Mouse (Mus musculus) kidney, adult 8-10 months (tissue): ENCODE data around the gene Man1c1.

Experiments
- DNase-seq, 2 experiments: peaks; one replicate each; pipeline ENCODE4 v3.0.0; 2022

The Man1c1 gene

DNA sequence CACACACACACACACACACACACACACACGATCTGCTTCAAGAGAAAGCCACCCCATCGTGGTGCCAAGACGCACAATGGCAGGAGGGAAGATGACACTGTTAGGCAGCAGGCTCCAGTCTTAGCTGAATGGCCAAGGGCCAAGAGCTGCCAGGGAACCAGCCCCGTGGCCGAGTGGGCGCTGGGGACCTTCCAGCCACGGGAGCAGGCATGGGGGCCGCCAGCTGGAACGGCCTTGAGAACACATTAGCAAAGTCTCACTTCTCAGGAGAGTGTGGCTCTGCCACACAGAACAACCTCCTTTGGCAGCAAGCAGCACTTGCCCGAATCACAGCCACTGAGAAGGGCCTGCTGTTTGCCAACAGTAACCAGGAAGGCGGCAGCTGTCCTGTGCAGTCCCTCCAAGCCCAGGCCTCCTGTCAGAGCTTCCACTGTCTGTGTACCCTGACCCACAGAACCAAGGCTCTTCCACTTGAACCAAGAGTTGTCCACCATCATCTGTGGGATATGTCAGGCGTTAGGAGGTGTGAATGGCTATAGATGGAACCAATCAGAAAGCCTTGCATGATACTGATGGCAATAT is 30.1 kb downstream of the Man1c1 start:
- DNase-seq, result no peak

GRCm38 (mm10) chr4:134673151-134673550 is 30.9 kb downstream of the Man1c1 start:
- no peak for DNase-seq

DNA sequence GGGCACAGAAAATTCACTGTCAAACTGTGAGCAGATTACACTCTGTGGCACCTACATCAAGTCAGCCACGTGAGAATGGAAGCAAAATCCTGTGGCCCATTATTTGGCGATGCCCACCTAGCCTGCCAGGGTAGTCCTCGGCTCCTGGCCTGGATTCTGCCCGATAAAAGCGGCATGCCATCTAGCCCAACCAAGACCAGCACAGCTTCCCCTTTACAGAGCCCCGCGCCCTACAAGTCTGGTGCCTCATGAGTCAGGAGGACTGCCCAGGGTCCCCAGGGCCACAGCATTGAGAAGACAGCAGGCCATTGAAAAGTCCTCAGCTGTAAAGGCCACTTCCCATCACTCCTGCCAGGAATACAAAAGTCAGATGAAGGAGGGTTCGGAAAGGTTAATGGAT is 31.8 kb downstream of the Man1c1 start:
- no peak for DNase-seq

- DNase-seq, result no peak
Observed at GRCm38 (mm10) chr4:134671660-134672173, 32.4 kb downstream of the Man1c1 start.

GRCm38 (mm10) chr4:134669742-134670354 is 34.2 kb downstream of the Man1c1 start:
- DNase-seq, result peak in 1 of 2 experiments; percentile 17

GRCm38 (mm10) chr4:134668355-134669028 is 35.6 kb downstream of the Man1c1 start:
- DNase-seq, result no peak

DNA sequence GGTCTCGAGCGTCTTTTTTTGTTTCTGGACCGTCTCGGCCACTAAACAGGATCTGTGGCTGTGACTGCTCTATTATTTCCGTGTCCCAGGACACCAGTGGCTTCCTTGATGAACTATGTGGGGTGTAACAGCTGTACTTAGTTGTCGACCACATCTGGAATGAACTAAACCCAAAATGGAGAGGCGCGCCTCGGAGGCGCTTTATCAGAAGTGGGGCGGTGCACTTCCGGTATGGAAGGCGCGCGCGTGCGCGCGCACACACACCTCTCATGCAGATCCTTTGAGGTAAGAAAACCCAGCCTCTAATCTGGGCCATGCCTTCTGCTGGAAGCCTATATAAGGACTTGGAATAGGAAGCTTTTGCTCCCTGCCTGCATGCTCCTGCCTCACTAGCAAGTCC is 37.7 kb downstream of the Man1c1 start:
- no peak for DNase-seq

GRCm38 (mm10) chr4:134663052-134663451 is 41.0 kb downstream of the Man1c1 start:
- no peak for DNase-seq

- DNase-seq, result no peak
Observed at GRCm38 (mm10) chr4:134660630-134661183, 43.4 kb downstream of the Man1c1 start.

DNA sequence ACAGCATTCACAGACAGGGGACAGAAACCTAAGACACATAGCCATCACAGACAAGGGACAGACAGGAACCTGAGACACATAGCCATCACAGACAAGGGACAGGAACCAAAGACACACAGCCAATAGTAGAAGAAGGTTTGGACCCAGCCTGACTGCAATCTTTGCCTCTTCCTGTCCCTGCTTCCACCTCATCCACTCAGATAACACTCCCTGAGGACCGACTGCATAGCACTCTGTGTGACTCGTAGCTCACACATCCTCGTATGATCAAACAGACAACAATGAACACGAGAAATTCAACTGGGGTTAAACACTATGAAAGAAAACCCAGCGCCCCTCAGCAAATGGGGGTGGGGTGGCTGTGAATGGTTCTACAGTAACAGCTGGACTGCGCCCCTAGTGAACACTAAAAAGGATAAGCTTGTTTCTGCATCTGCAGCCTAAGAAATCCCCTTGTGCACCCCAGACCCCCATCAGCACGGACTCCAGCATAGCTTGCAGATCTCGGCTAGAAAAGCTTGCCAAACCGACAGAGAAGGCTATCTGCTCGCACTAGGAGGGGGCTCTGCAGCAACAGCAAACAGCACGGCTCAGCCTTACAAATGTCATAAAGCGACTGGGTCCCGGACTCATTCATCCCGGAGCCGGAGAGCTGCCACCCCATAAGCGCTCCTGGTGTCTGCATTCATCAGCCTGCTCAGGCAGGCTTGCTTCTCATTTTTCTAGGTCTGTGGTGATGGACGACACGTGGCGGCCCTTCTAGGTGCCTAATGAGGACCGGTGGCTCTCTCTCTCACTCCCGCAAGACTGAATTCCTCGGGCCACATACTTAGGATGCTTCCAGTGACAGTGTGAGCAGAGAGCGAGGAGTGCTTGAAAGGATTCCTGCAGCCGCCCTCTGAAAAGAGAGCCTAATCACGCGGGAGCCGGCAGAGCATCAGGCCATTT is 44.5 kb downstream of the Man1c1 start:
- no peak for DNase-seq

- no peak for DNase-seq
Observed at GRCm38 (mm10) chr4:134657473-134657872, 46.6 kb downstream of the Man1c1 start.

- DNase-seq, result no peak
Observed at GRCm38 (mm10) chr4:134654391-134654790, 49.7 kb downstream of the Man1c1 start.

DNA sequence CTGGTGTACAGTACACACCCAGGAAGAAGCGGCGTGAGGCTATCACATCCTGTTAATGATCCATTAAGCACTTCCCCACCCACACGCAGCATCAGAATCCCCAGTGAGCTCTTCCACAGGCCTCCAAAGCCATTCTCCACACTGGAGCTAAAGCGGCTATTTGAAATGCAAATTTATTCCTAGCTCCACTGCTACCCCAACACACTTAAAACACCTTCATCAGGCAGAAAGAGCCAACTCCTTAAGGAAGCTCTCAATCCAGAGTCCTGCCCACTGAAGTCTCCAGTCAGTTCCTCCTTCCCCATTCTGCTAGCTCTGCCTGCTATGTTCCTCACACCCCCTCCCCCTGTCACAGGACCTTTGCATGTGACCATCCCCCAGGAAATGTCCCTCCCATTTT is 51.4 kb downstream of the Man1c1 start:
- DNase-seq, result no peak

GRCm38 (mm10) chr4:134652151-134652550 is 51.9 kb downstream of the Man1c1 start:
- DNase-seq, result no peak

DNA sequence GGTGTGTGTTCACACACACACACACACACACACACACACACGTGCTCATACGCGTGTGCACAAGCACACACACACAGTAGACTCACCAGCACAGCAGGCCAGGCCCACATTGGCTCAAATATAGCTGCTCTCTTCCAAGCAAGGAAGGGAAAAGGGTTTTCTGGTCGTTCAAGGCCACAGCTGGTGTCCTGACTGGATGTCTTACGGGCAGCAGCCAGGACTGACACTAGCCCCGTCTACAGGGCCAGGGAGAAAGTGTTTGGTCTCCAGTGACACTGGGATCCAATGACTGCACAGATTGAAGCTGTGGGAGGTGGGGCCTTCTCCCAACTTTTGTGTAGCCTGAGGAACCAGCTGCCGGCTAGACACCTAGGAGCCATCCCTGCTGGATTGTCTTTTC is 52.7 kb downstream of the Man1c1 start:
- DNase-seq, result no peak

GRCm38 (mm10) chr4:134645042-134645948 is 58.8 kb downstream of the Man1c1 start:
- DNase-seq, result no peak

DNA sequence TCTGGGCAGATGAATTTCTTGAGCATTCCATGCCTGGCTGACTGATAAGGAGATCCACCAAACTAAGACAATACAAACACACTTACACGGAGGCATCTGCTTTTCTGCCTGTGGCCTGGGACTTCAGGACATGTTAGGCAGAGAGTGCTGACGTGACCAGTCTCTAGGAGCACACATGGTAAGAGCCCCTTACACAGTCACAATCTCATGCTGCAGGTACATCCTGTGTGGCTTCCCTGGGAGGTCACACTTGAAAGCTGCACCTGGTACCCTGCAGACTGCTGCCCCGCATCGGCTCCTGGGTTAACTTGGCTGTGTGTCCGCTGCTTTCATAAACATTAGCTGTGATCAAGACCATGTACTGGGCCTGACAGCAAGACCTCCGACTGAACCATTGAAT is 59.7 kb downstream of the Man1c1 start:
- DNase-seq, result no peak

DNA sequence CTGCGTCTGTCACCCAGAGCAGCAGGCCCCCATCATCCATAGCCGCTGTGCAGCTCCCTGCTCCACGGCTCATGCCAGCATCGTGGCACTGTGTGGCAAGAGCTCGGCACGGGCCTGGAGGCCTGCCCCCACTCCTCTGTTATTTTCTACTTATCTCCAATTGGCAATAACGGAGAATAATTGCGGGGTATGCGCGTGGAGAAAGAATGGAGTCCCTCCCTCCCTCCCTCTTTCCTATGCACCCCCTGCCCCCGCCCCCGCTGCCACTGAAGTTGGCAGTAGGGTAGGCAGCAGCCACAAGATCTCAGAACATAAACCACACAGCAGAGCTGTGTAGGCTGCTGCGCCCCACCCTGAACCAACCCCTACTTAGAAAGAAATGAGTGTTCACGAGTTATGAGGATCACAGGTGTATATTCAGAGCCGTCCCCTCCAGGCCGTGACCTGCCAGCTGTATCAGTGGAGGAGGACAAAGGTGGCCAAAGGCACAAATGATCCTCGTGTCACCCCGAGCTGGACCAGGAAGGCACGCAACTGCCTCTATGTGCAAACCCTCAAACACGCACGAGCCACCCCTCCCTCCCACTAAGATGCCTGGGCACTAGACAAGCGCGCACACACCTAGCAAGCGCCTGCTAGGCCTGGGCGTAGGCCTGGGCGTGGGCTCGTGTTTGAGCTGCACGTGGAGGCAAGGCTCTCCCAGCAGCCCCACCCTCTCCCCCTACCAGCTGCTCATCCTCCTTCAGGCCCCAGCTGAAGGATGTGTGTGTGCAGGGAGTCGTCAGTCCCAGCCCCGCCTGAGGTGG is 62.2 kb downstream of the Man1c1 start:
- DNase-seq, result no peak

GRCm38 (mm10) chr4:134639325-134639724 is 64.8 kb downstream of the Man1c1 start:
- DNase-seq, result no peak

DNA sequence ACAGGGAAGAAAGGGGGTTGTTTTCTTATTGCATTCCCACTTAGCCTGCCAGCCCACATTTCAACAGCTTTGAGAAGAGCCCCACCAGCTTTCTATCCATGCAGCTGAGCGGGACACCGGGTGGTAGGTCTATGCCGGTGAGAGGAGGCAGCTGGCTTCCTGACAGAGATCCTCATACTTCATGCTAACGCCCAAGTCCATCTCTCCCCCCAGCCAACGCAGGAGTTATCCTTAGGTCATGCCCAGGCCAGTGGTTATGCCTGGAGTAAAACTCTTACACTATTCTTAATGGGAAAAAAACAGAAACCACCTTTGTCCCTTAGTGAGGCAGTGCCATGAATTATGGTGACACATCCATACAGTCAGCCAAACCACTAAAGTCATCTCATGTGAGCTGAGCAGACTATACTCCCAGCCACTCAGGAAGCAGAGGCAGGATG is 66.0 kb downstream of the Man1c1 start:
- DNase-seq, result no peak

GRCm38 (mm10) chr4:134636406-134636805 is 67.7 kb downstream of the Man1c1 start:
- no peak for DNase-seq
